Mouse (Mus musculus): ENCODE measurements around the gene Shisa9. TPM values are rescaled to one million over a fixed set of nuclear protein-coding genes. Genes with fewer than 3 reads are reported as not detected.
"Not testable (repeated sequence)": the region's sequence is repeated elsewhere in the genome, so short reads cannot be mapped to it uniquely, and the experiment has no call there.

The Shisa9 gene
- not detected in 2 replicates for total RNA-seq (2015; ENCODE audit: low replicate concordance)
- total RNA-seq (2017; ENCODE audit: low replicate concordance) = 0.53 TPM in 1 of 2 replicates, not detected in the other

DNA sequence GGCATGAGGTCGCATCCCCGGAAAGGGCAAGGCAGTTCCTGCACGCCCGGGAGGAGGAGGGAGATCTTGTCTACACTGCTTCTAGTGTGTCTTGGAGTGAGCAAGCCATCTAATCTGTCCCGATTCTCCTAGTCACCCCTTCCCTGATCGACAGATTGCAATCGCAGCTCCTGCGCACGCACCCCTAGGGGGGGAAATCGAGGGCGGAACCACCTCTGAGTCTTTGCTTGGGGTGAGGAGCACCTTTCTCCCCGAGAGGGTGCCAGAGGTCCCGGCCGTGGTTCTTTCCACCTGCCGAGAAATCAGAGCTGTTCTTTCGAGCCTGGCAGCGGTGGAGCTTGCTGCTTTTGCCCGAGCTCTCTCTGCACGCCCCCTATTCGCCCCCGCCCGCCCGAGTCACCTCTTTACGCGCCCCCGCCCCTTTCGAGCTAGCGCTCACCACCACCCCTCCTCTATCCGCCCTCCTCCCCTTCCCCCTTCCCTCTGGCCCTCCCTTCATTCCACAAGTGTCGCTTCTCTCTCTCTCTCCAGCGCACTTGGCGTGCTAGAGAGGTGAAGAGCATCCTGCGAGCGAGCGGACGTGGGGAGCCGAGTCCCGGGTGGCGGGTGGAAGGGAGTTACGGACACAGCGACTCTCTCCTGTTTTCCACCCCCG lies at the start of gene Shisa9:
Gene Shisa9, plus strand, starts transcription at position 498 of the 655 bp plus-strand sequence.
- no peak for ATAC-seq (replicated peaks; ENCODE audit: low FRiP score, poor library complexity, severe bottlenecking)

- ATAC-seq (replicated peaks; ENCODE audit: low FRiP score, poor library complexity, severe bottlenecking) = no peak
Measured at GRCm38 (mm10) chr16:11940477-11940876, 43.4 kb upstream of the Shisa9 start.

- ATAC-seq (replicated peaks; ENCODE audit: low FRiP score, poor library complexity, severe bottlenecking) = no peak
Measured at GRCm38 (mm10) chr16:11960691-11961090, 23.2 kb upstream of the Shisa9 start.

GRCm38 (mm10) chr16:11966041-11966440 lies 17.9 kb upstream of the Shisa9 start:
- no peak for ATAC-seq (replicated peaks; ENCODE audit: low FRiP score, poor library complexity, severe bottlenecking)

DNA sequence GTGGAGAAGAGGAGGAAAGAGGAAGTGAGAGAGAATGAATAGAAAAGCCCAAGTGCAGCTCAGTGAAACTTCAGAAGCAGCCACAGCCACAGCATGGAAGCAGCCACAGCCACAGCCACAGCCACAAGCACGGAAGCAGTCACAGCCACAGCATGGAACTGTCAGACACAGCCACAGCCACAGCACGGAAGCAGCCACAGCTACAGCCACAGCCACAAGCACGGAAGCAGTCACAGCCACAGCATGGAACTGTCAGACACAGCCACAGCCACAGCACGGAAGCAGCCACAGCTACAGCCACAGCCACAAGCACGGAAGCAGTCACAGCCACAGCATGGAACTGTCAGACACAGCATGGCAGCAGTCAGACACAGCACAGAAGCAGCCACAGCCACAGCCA lies 17.1 kb upstream of the Shisa9 start:
- not testable (repeated sequence) for ATAC-seq (replicated peaks; ENCODE audit: low FRiP score, poor library complexity, severe bottlenecking)

GRCm38 (mm10) chr16:11967579-11967978 lies 16.3 kb upstream of the Shisa9 start:
- no peak for ATAC-seq (replicated peaks; ENCODE audit: low FRiP score, poor library complexity, severe bottlenecking)

DNA sequence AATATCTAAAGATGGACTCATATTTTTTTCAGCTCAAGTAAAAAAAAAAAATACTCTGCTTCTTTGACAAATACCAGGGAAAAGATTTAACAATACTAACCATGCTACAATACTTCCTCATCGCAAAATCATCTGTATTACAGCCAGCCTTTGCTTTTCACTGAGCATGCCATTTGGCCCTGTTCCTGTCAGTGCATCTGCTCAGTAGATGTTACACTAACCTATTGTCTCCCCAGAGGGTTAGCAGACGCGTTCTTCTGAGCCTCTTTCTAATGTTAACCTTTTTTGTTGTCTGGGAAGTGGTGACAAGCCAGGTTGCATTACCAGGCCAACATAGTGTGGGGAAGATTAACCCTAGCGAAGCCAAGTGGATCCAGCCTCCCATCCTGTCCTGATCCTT lies 10.2 kb upstream of the Shisa9 start:
- no peak for ATAC-seq (replicated peaks; ENCODE audit: low FRiP score, poor library complexity, severe bottlenecking)

DNA sequence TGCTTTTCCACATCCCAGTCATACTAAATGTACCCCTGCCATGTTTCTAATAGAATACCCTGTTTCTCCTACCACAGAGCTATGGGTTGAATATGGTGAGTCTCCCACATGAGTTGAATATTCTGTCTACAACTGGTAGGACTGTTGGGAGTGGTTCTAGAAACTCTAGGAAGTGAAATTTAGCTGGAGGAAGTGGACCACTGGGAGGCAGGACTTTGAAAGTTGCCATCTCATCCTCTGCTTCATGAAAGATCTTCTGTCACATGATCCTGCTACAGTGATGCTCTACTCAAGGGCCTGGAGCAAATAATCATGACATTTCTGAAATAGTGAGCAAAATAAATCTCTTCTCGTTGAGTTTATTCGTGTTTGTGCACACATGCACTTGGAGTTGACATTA lies 7.2 kb upstream of the Shisa9 start:
- ATAC-seq (replicated peaks; ENCODE audit: low FRiP score, poor library complexity, severe bottlenecking) = no peak

GRCm38 (mm10) chr16:11980764-11981163 lies 3.1 kb upstream of the Shisa9 start:
- ATAC-seq (replicated peaks; ENCODE audit: low FRiP score, poor library complexity, severe bottlenecking) = no peak

- ATAC-seq (replicated peaks; ENCODE audit: low FRiP score, poor library complexity, severe bottlenecking) = no peak
Measured at GRCm38 (mm10) chr16:11983106-11983615, 752 bp upstream of the Shisa9 start.

DNA sequence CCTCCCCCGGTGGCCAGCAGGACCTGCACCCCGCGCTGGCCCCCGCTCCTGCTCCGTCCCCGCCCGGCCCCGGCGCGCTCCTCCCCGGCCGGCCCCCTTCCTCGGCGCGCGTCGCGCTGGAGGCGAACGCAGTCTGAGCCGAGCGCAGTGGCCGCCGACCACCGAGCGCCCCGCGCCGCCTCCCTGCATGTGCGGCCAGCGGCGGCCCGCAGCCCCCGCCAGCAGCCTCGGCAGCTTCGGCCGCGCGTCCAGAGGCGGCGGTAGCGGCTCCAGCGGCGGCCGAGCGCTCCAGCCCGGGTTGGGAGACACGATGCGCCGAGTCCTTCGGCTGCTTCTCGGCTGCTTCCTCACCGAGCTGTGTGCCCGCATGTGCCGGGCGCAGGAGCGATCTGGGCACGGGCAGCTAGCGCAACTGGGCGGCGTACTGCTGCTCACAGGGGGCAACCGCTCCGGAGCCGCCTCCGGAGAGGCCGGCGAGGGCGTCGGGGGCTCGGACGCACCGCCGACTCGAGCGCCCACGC lies 418 bp downstream of the Shisa9 start:
- no peak for ATAC-seq (replicated peaks; ENCODE audit: low FRiP score, poor library complexity, severe bottlenecking)

GRCm38 (mm10) chr16:11987056-11987455 lies 3.1 kb downstream of the Shisa9 start:
- no peak for ATAC-seq (replicated peaks; ENCODE audit: low FRiP score, poor library complexity, severe bottlenecking)

GRCm38 (mm10) chr16:12005177-12005576 lies 21.3 kb downstream of the Shisa9 start:
- no peak for ATAC-seq (replicated peaks; ENCODE audit: low FRiP score, poor library complexity, severe bottlenecking)

GRCm38 (mm10) chr16:12010136-12010535 lies 26.2 kb downstream of the Shisa9 start:
- ATAC-seq (replicated peaks; ENCODE audit: low FRiP score, poor library complexity, severe bottlenecking) = no peak

- no peak for ATAC-seq (replicated peaks; ENCODE audit: low FRiP score, poor library complexity, severe bottlenecking)
Measured at GRCm38 (mm10) chr16:12012747-12013146, 28.8 kb downstream of the Shisa9 start.

GRCm38 (mm10) chr16:12014523-12014922 lies 30.6 kb downstream of the Shisa9 start:
- ATAC-seq (replicated peaks; ENCODE audit: low FRiP score, poor library complexity, severe bottlenecking) = no peak

- no peak for ATAC-seq (replicated peaks; ENCODE audit: low FRiP score, poor library complexity, severe bottlenecking)
Measured at GRCm38 (mm10) chr16:12017921-12018618, 34.2 kb downstream of the Shisa9 start.

GRCm38 (mm10) chr16:12020103-12020755 lies 36.3 kb downstream of the Shisa9 start:
- 0 out of 2 replicates have a peak, but pooled peaks have one; percentile 30 for ATAC-seq (replicated peaks; ENCODE audit: low FRiP score, poor library complexity, severe bottlenecking)

DNA sequence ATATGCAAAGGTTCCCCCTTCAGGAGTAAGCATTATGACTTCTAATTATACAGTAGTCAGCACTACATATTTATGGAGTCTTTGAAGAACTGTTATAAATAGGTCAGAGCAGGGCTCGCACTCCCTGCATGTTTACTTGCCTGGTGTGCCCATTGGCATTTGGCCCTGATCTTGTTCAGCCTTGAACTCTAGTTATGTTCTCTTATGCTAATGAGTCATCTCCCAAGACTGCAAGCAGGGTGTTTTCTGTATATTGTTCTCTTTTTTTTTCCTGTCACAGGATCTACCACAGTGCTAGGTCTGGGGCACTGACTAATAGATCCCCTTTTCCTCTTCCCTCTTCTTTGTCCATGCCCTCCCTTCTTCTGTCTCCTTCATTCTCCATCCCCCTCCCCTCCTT lies 48.5 kb downstream of the Shisa9 start:
- no peak for ATAC-seq (replicated peaks; ENCODE audit: low FRiP score, poor library complexity, severe bottlenecking)

GRCm38 (mm10) chr16:12034868-12035267 lies 51.0 kb downstream of the Shisa9 start:
- no peak for ATAC-seq (replicated peaks; ENCODE audit: low FRiP score, poor library complexity, severe bottlenecking)
